Mouse (Mus musculus) inflammation-experienced regulatory T-cells, adult 6 months (primary cell): ENCODE data around the gene Dmkn. TPM values are rescaled to one million over a fixed set of nuclear protein-coding genes. Genes with fewer than 3 reads are reported as not detected.
"Not testable (repeated sequence)": the region's sequence is repeated elsewhere in the genome, so short reads cannot be mapped to it uniquely, and the experiment has no call there.

Experiments
- ATAC-seq: one replicate; pipeline ENCODE4 v1.8.0; 2017
- polyA plus RNA-seq, 3 experiments: library from polyadenylated mRNA; unstranded; fragments of 100-300 nt; shearing (Covaris generic); gene quantifications; one replicate each; pipeline ENCODE4 v1.2.1; 2017

Gene Dmkn
- not detected for polyA plus RNA-seq

DNA sequence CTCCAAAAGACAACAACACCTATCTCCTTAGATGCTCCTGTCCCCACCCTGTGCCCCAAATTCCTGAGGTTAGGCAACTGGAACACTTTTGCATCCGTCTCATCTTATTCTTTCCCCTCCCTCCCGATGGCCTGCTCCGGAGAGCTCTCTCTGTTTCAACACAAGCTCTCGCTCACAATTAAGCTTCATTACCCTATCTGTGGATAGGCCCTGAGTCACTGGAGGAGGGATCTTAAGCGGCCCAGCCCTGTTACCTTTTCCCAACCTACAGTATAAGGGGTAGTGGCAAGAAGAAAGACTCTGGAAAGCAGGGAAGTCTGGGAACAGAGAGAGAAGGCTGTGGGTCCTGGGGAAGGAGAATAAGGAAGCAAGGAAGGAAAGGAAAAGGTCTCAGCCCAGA lies at the start of gene Dmkn:
Gene Dmkn, plus strand, starts transcription at position 301 of the 400 bp plus-strand sequence.
- no peak for ATAC-seq

DNA sequence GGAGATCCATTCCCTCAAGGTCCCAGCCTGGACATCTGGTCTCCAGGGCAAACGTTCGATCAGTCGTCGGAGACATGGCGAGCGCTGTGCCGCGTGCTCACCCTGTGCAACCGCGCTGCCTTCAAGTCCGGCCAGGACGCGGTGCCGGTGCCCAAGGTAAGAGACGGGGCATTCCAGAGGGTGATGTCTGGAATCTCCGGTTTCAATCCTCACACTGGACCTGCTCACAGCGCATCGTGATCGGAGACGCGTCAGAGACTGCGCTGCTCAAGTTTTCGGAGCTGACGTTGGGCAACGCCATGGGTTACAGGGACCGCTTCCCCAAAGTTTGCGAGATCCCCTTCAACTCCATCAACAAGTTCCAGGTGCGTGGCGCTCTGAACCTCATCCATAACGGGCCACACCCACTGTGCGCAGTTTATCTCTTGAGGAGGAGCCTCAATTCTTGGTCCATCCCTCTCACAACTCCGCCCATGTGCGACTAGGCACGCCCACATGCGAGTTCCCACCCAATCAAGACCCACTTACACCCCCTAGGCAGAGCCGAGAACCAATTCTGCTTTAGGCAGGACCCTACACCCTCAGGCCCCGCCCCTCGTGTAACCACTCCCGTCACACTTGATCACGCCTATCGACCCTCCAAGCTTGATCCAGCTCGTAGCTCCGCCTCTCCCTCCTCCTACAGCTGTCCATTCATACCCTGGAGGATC lies 46.4 kb upstream of the Dmkn start:
- peak; percentile 58 for ATAC-seq

DNA sequence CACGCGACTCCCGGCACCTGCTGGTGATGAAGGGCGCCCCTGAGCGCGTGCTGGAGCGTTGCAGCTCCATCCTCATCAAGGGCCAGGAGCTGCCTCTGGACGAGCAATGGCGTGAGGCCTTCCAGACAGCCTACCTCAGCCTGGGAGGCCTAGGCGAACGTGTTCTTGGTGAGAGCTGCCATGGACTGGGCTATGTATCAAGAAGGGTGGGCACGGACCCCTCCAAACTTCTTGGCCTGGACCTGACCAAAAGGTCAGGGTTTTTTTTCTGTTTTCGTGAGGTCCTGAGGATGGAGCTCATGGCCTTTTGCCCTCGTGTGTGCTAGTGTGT lies 45.9 kb upstream of the Dmkn start:
- ATAC-seq, result no peak

DNA sequence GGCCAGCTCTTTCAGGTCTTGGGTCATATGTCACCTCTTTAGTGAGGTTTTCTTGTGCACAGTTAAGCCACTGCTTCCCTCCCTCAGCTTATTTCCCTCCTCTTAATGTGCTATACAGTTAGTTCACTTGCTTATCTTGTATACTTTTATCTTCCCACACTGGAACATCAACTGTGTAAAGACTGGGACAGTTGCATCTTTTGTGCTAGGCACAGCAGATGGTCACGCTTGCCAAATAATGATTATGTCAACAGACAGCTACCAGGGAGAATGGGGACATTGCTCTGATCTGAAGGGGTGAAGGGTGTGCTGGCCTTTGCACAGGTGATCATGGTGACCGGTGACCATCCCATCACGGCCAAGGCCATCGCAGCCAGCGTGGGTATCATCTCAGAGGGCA lies 43.9 kb upstream of the Dmkn start:
- ATAC-seq, result no peak

DNA sequence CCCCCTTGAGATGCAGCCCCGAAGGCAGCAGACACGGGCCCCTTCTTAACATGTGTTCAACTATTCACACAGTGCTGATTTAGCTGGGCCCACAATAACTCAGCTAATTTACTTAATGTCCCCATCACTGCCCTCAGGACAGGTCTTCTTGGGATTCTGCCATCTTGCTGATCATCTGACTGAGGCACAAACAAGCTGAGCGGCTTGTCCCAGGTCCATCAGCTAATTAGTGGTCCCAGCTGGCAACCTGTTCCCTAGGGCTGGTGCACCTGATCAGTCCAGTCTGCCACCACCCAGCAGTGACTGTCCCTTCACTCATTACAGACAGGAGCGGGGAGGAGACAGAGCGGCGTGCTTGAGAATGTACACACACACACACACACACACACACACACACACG lies 42.3 kb upstream of the Dmkn start:
- ATAC-seq, result no peak

DNA sequence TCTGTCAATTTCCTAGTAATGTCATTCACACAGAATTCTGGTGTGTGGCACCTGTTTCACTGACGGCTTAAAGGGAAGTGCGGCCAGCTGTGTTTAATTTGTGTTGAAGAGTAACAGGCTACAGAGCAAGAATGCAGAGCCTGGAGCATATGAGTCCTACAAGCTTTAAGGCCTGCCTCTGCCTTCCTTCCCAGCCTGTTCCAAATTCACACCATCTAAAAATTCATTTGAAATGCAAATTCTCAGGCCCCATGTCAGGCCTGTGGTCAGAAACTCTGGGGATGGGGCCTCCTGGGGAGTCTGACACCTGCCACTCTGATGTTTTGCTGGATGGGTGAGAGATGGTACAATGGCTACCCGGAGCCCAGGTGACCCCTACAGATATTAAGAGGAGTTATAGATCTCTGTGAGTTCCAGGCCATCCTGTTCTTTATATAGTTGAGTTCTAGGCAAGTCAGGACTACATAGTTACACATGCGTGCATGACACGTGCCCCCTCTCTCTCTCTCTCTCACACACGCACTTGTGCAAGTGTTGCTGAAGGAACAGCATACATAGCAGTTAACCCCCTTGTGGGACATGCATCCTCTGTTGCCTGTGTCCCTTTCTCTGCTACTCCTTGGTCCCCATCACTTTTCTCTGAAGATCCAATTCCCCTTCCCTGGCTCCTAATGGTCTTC lies 40.1 kb upstream of the Dmkn start:
- no peak for ATAC-seq

DNA sequence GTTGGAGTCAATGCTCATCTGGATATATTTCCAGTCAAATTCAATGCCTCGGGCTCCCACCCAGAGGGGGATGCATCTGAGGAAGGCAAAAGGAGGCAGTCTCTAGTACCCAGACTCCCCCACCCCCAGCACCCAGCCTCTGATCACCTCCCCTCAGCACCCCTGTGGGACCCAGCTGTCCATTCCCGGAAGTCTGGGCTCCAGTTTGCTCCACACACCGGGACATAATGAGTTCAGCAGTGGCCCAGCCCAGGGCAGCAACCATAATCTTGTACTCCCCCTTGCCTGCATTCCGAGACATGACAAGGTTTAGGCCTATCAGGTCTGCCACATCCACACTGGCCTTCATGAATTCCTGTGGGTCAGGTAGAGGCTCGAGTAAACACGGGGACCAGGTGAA lies 35.3 kb upstream of the Dmkn start:
- no peak for ATAC-seq

DNA sequence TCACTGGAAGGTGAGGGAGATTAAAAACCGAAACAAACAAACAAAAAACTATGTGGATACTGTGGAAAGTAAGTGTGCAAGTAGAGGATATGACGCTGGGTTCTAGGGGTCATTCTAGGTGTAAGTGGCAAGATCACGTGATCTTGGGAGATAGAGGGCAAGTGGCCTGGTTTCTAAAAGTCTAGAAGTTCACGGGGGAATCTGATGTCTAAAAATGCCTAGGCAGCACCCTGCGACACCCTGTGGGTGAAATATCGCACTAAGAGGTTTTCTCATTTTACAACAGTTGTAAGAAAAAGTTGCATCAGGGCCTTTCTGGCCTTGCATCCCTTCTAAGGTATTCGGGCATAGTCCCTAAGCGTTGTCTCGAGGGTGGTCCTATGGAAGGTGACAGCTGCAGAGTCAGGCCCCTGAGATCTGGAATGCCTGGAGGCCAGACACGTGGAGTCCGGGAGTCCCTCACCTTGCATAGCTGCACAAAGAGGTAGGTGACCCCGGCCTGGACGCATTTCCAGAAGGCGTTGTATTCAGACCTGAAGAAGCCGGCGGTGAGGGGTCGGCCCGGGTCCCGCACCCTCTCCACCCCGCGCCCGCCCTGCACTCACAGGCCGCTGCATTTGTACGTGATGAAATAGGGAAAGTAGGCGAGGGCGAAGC lies 34.7 kb upstream of the Dmkn start:
- ATAC-seq, result peak; percentile 20

DNA sequence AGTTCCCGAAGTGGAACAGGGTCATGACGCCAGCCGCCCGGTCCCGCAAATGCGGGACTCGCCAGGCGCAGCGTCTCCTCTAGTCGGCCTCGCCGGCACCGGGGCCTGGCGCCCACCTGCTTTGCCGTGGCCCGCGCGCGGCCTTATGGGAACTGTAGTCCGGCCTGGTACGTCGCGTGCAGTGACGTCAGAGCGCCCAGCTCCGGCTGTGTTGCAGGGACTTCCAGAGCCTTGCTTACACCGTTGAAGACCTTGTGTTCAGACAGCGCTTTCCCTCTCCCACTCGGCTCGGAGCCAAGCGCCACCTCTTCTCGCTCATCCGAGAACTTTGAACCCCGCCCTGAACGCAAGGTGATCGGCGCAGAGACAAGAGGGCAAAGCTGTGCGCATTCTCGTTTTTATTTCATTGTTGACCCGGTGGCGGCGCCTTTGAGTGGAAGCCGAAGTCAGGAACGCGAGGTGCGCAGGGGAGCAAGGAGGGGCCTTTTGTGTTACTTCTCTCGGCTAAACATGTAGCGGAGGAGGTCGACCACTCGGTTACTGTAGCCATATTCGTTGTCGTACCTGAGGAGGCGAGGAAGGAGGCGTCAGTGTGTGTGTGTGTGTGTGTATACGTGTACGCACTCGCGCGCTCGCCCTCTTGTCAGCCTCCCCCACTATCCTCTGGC lies 34.0 kb upstream of the Dmkn start, which contains the start of gene Tmem147:
Gene Tmem147, minus strand, starts transcription at position 145 of the 668 bp plus-strand sequence.
- ATAC-seq, result peak; percentile 97

DNA sequence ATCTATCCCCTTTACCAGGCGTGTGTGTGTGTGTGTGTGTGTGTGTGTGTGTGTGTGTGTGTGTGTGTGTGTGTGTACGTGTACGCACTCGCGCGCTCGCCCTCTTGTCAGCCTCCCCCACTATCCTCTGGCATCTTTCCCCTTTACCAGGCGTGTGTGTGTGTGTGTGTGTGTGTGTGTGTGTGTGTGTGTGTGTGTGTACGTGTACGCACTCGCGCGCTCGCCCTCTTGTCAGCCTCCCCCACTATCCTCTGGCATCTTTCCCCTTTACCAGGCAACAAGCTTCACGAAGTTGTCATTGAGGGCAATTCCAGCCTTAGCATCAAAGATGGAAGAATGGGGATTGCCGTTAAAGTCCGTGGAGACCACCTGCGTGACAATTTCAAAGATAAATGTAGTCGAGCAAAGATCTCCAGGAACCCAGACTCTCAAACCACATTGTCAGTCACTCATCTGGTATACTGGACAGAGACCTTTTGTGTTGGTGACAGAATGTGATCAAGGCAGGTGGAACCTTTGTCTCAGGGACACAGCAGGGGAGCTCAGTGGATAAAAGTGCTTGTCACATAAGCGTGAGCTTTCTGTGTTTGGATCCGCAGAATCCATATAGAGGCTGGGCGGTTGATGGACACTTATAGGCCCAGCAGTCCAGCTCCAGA lies 33.4 kb upstream of the Dmkn start:
- ATAC-seq, result not testable (repeated sequence)

DNA sequence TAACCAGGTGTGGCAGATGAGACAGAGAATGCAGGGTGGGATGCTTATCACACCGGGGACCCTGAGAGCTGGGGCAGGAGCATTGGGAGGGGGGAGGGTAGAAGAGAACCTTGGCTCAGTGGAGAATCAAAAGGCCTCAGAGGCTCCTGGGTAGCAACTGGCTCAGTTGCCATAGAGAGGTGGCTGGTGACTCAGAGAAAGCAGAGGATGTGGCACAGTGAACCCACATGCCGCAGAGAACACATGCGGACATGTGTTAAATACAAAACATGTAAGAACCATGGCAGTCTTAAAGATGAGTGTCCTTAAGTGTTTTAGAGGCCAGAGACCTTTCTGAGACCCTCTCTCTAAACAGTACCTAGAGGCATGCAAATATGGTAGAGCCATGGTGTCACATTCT lies 27.3 kb upstream of the Dmkn start:
- ATAC-seq, result no peak

DNA sequence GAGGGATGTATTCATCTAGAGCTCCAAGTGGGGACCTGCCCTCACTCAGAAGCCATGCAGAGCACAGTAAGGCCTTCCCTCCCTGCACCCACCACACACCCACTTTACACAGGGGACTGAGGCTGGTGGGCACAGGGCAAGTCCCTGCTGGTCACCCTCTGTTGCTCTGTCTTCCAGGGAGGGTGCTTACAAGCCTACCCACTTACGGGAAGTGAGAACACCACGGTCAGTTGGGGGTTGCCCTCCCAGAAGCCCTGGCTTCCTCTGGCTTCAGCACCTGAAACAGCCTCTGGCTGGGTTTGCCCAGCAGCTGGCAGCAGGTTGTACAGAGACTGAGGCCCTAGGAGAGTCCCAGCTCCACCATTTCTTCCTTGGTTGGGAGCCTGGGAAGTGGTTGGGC lies 21.0 kb upstream of the Dmkn start:
- ATAC-seq, result not testable (repeated sequence)

DNA sequence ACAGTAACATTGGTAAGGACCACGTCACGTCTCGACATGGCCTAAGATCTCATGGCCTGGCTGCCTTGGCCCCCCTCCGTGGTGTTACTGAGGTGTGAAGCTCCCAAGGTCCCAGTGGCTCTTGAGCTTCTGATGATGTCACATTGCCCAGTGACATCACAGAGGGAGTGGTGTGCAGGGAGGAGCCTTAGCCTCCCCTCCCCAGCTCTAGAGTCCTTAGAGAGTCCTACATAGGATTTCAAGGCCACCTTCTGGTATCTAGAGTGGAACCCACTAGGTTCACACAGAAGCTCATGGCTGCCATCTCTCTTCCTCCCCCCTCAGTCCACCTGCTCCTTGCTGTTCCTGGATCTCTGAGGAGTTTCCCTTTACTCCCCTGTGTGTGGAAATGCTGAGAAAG lies 19.9 kb upstream of the Dmkn start, which contains the start of gene Gapdhs:
Gene Gapdhs, minus strand, starts transcription at position 65 of the 400 bp plus-strand sequence.
- ATAC-seq, result not testable (repeated sequence)

DNA sequence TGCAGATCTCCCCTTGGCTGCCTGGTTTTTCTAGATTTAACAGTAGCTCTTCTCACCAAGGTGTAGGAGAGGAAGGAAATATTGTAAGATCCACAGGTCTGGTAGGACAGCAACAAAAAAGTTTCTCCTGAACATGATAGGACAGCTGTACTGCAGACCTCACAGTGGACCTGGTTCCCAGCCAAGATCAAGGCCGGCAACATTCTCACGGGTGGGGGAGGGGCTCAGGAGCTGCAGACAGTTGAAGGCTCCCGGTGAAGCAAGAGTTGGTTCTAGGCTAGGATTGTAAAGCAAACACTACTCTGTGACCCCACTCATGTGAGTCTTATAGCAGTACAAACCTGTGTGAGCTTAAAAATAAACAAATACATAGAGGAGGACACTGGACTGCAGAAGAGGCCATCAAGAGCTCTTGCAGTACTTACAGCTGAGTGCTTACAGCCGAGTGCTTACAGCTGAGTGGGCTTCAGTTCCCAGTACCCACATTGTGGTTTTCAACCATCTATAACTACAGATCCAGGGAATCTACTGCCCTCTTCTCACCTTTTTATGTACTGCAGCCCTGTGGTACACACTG lies 19.4 kb upstream of the Dmkn start:
- no peak for ATAC-seq

DNA sequence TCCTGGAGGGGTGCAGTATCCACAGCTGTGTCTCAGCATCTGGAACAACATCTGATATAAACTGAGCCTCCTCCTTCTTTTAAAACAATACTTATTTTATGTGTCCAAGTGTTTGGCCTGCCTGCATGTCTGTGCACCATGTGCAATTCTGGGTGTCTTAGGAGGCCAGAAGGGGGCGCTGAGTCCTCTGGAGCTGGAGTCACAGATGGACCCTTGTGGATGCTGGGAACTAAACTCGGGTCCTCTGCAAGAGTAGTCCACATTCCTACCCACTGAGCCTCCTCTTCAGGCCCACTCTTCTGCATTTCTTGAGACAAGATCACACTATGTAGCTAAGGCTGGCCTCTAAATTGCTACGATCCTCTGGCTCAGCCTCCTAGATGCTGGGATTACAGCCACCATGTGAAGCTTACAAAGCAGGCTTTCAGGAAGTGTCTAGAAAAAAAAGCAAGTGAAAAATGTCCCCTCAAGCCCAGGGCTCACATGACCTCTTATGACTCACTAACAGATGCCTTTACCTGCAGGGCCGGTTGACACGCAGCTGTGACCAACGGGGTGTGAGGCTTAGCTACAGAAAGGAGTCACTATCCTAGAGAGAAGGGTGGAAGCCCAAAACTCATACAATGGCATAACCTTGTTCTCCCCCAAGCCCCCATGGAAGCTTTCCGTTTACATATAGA lies 15.9 kb upstream of the Dmkn start:
- ATAC-seq, result no peak

DNA sequence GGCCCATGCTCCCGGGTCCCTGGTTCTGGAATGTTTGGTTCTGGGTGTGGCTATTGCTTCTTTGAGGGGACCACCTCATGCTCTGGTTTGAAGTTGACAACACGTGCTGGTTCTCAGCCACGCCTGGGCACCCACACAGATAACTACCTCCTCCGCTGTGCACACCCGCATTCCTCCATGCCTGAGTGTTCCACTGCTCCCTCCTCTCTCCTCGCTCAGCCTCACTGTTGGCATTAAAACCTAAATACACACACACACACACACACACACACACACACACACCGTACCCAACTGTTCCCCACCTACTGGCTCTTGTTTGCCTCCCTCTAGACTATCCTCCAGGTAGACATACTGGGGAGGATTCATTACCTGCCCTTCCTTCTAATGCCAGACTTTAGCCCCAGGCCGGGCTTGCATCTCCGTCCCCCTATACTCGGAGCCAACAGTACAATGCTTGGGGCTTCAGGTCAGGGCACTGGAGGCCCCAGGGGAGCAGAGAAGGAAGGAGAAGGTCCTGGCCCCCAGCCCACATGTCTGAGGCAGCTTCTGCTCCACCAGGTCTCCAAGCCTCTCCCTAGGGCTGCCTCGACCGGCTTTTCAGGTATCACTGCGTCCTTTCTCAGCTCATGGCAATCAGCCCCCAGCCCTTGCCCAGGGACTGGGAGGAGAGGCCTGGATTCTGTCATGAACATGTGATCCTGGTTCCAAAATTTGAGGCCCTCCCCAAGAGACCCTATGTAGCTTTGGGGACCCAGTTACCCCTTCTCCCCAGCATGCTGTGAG lies 13.5 kb upstream of the Dmkn start:
- no peak for ATAC-seq

DNA sequence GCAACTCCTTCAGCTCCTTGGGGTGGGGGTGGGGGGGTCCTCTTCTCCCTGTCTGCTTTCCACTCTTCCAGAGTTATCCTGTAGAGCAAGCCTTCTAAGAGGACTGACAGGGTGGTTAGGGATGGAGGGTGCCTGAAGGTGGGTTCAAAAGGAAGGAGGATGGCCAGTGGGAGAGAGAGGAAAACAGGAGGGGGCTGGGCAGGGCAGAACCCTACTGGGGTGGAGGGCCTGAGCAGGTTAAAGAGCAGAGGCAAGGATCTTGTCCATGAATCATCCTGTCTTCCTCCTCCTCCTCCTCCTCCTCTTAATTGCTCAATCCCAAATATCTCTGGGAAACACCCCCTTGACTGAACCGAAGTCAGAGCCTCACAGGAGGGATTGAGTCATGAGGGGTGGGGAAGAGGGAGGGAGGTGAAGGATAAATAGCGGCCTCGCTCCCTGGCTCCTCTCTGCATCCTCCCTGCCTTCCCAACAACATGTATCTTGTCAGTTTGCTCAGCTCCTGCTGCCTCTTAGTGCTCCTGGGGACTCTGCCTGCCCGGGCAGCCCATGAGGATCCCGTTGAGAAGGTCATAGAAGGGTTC lies 12.4 kb upstream of the Dmkn start, which contains the start of gene Sbsn:
Gene Sbsn, plus strand, starts transcription at position 386 of the 584 bp plus-strand sequence.
- ATAC-seq, result no peak

DNA sequence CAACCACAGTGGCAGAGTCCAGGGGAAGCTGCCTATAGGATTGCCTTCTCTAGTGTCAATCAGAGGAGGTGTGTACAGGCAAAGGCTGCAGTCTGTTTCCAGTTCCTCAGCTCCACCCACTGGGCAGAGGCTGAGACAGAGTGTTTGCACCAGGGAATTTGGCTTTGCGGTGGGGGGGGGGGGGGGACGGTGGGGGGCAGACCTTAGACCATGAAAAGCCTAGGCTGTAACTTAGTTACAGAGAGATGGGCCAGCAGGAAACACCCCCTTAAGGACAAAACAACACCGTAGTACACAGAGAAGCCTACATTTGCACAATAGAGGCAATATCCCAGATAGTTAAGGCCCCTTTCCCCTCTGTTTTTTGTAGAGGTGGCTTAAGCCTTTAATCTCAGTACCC lies 6.6 kb upstream of the Dmkn start:
- ATAC-seq, result no peak

DNA sequence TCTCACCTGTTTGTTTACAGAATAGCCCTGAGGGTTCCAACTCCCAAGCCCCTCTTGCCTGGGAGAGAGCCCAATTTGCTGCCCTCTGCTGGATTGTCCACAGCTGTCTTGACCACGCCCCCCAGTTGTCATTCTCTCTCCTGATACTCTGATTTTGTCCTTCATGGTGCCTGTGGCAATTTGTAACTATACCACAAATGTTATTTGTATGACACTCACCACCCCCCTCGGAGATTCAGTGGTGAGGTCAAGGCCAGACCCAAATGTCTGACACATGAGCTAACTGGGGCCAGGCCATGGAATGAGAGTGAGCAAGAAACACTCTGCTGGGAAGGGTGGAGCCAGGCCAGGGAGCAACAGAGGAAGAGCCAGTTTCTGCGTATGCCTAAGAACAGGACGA lies 4.7 kb upstream of the Dmkn start:
- no peak for ATAC-seq

DNA sequence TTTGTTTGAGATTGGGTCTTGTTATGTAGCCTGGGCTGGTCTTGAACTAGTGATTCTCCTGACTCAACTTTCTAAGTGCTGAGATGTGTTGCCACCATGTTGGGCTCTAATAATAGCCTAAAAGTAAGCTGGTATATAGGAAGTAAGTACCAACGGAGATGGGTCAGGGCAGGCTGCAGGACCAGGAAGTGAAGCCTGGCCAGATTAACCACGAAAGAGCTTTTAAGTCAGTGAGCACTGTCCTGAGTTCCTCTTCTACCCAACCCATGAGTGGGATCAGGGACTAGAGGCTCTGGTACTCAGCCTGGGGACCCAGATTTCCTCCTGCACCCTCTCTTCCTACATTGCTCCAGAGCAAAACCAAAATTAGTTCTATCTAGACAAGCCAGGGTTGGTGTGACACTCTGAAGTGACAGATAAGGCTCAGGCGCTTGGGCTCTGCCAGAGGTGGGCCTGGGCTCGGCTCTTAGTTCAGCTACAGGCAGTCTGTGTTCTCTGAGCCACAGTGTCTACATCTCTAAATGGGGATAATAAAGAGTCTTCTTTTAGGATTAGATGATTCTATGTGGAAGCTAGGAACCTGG lies 1.7 kb upstream of the Dmkn start:
- ATAC-seq, result no peak
